Mouse (Mus musculus) liver, embryonic 14.5 days (tissue): ENCODE measurements at regions not wholly inside any gene's neighbourhood (a gene's known extent, or its start where the extent isn't known, plus 50 kb on each side); places are given as distances from the start of the nearest gene placed in this dataset.

Experiments used
- CTCF ChIP-seq: IDR thresholded peaks from 2 replicates; pipeline ENCODE4 v1.5.1; 2016; ENCODE audit warnings: antibody characterized with exemption, low read depth, control low read depth
- EP300 ChIP-seq: IDR thresholded peaks from 2 replicates; pipeline ENCODE4 v1.6.1; 2016; ENCODE audit warnings: antibody characterized with exemption, low read depth

GRCm38 (mm10) chr16:7792521-7792920 is 632.4 kb downstream of the Tmem114 start:
- TF ChIP-seq CTCF (no peak), EP300 (no peak)
